Comparison of ENCODE assay signal across 9 mouse cellular contexts in the genomic region with DNA sequence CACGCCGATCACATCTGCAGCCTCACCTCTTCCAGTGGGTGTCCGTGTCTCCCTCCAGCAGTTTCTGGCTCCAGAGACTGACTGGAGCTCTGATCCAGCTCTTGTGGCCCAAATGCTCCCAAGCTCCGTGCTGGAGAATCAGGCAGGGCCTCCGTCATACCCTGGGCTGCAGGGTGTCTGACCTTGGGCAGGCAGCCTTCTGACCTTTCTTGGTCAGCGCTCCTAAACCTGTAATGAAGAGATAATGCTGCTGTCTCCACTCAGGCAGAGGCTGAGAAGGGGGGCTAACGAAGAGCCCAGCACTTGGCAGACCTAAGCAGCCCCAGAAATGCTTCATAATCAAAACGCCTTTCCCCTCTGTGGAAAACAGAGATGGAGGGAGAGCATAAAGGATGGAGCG.
DNase-seq lines count a peak whose midpoint lies in the region; ATAC-seq lines count a peak whose summit lies in the region.
"Had no signal": no experiment of that assay in that cellular context is flagged by ENCODE, and none has a peak within 500 bp of the region (broad histone marks: within the 10 kb centered on the region; RNA-seq: fewer than 3 reads in every experiment).

No protein-coding gene starts in this region.

- H3K4me1 ChIP-seq in midbrain, embryonic 10.5 days: peaks cover 39% of the 10 kb centered on the region
- peaks cover 6% of the 10 kb centered on the region; the same call in 1 of the 2 replicates for H3K4me1 ChIP-seq in midbrain, embryonic 14.5 days (ENCODE audit: control insufficient read depth, insufficient read depth, low read length)
- peaks cover 18% of the 10 kb centered on the region for H3K4me1 ChIP-seq in stomach, embryonic 15.5 days

- H3K9me3 ChIP-seq in midbrain, embryonic 10.5 days (replicated peaks): no peaks in the 10 kb centered on the region
- no peaks in the 10 kb centered on the region for H3K9me3 ChIP-seq in midbrain, embryonic 14.5 days (ENCODE audit: control insufficient read depth, low read length)
- H3K9me3 ChIP-seq in stomach, embryonic 15.5 days: no peaks in the 10 kb centered on the region

- no peak overlapping the region for H3K4me3 ChIP-seq in midbrain, embryonic 10.5 days
- H3K4me3 ChIP-seq in midbrain, embryonic 14.5 days (replicated peaks; ENCODE audit: low read depth, low read length): no peak overlapping the region
- no peak overlapping the region for H3K4me3 ChIP-seq in stomach, embryonic 15.5 days (replicated peaks)

- ATAC-seq in midbrain, embryonic 14.5 days (ENCODE audit: low FRiP score, low TSS enrichment): no peak
- ATAC-seq in stomach, embryonic 15.5 days (ENCODE audit: insufficient read depth, low FRiP score, low read depth): no peak

- 36% methylated on average over 9 of the region's 9 CpGs for WGBS in midbrain, embryonic 10.5 days
- WGBS in midbrain, embryonic 14.5 days: 28% methylated on average over 9 of the region's 9 CpGs
- WGBS in stomach, embryonic 15.5 days: 47% methylated on average over 9 of the region's 9 CpGs

- no peak overlapping the region for H3K9ac ChIP-seq in midbrain, embryonic 14.5 days (replicated peaks; ENCODE audit: low read length)
- H3K9ac ChIP-seq in stomach, embryonic 15.5 days: no peak overlapping the region

- no peaks in the 10 kb centered on the region for H3K36me3 ChIP-seq in midbrain, embryonic 10.5 days
- no peaks in the 10 kb centered on the region for H3K36me3 ChIP-seq in midbrain, embryonic 14.5 days (ENCODE audit: control insufficient read depth, insufficient read depth, low read length)
- H3K36me3 ChIP-seq in stomach, embryonic 15.5 days: no peaks in the 10 kb centered on the region

- DNase-seq in embryo, embryonic 10 days (ENCODE audit: low spot score): peak; percentile 39
- DNase-seq in embryo, embryonic 11 days: no peak
- DNase-seq in midbrain, embryonic 10.5 days (ENCODE audit: low spot score): peak; percentile 28
- no peak for DNase-seq in midbrain, embryonic 14.5 days
- peak; percentile 25 to 40 for DNase-seq in kidney, postnatal 4 days
- DNase-seq in frontal cortex, postnatal 36 days (ENCODE audit: low spot score in 2 of 2): no peak
- DNase-seq in urinary bladder, postnatal 4 days (ENCODE audit: low spot score in 2 of 2): no peak
- DNase-seq: cerebellum, adult 9-11 months had no signal

- no peak overlapping the region for H3K4me2 ChIP-seq in midbrain, embryonic 14.5 days (ENCODE audit: low read length)
- no peak overlapping the region for H3K4me2 ChIP-seq in stomach, embryonic 15.5 days

- H3K27ac ChIP-seq in midbrain, embryonic 10.5 days (replicated peaks): peak overlapping the region; percentile 72
- H3K27ac ChIP-seq in midbrain, embryonic 14.5 days (replicated peaks; ENCODE audit: low read depth, low read length): no peak overlapping the region
- peak overlapping the region; percentile 33; the same call in 1 of the 2 replicates for H3K27ac ChIP-seq in stomach, embryonic 15.5 days

- H3K27me3 ChIP-seq in midbrain, embryonic 10.5 days (ENCODE audit: low read depth, poor library complexity, severe bottlenecking): peaks cover 26% of the 10 kb centered on the region
- no peaks in the 10 kb centered on the region for H3K27me3 ChIP-seq in midbrain, embryonic 14.5 days (ENCODE audit: control insufficient read depth, insufficient read depth, low read length)
- no peaks in the 10 kb centered on the region for H3K27me3 ChIP-seq in stomach, embryonic 15.5 days (replicated peaks)

Comparison
In these comparisons a context has a peak if more than half of its experiments do, and no peak if none do; other contexts are left out.
1. DNase-seq: peak in embryo, embryonic 10 days (single experiment), midbrain, embryonic 10.5 days (single experiment) and kidney, postnatal 4 days (2 of 2); none in embryo, embryonic 11 days (single experiment), midbrain, embryonic 14.5 days (single experiment), frontal cortex, postnatal 36 days (0 of 2) and urinary bladder, postnatal 4 days (0 of 2).